Mouse (Mus musculus): ENCODE measurements around the gene Zfp36. TPM values are rescaled to one million over a fixed set of nuclear protein-coding genes. Genes with fewer than 3 reads are reported as not detected.

Zfp36 gene
- polyA plus RNA-seq, 1 experiment from 2014 or later = 4.0 TPM

DNA sequence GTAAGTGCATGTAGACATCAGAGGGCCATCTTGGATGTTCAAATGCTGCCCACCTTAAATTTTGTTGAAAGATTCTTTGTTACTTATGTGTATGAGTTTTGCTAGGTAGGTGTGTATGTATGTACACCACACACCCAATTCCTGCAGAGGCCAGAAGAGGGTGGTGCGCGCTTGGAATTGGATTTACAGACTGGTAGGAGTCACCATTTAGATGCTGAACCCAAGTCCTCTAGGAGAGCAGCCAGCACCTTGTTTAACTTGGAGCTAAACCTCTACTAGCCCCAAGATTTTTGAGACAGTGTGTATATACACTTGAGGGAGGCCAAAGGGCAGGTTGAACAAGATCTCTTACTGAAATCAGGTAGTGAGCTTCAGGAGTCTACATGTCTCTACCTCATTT lies 26.8 kb downstream of the Zfp36 start:
- no peak overlapping the region for H3K4me2 ChIP-seq (ENCODE audit: low read length)
- H3K27ac ChIP-seq (ENCODE audit: low read depth, low read length) = no peak overlapping the region
- peaks cover 17% of the 10 kb centered on the region for H3K4me1 ChIP-seq (ENCODE audit: control insufficient read depth, insufficient read depth, low read depth, low read length)
- H3K9ac ChIP-seq (ENCODE audit: low read depth, low read length) = no peak overlapping the region
- H3K9me3 ChIP-seq (ENCODE audit: control insufficient read depth, low read length) = no peaks in the 10 kb centered on the region
- no peaks in the 10 kb centered on the region for H3K27me3 ChIP-seq (replicated peaks; ENCODE audit: control insufficient read depth, insufficient read depth, low read length)
- WGBS = 89% methylated on average over 2 of the region's 2 CpGs
- H3K36me3 ChIP-seq (ENCODE audit: control insufficient read depth, insufficient read depth, low read length) = peaks cover 22% of the 10 kb centered on the region
- no peak for ATAC-seq
- no peak overlapping the region for H3K4me3 ChIP-seq (ENCODE audit: low read length)

- 52% methylated on average over 4 of the region's 4 CpGs for WGBS
- peak overlapping the region; percentile 74 for H3K4me2 ChIP-seq (ENCODE audit: low read length)
- peaks cover 22% of the 10 kb centered on the region for H3K36me3 ChIP-seq (ENCODE audit: control insufficient read depth, insufficient read depth, low read length)
- H3K9me3 ChIP-seq (ENCODE audit: control insufficient read depth, low read length) = no peaks in the 10 kb centered on the region
- H3K9ac ChIP-seq (ENCODE audit: low read depth, low read length) = peak overlapping the region; percentile 93; the same call in 1 of the 2 replicates
- H3K4me1 ChIP-seq (ENCODE audit: control insufficient read depth, insufficient read depth, low read depth, low read length) = peaks cover 12% of the 10 kb centered on the region
- no peaks in the 10 kb centered on the region for H3K27me3 ChIP-seq (replicated peaks; ENCODE audit: control insufficient read depth, insufficient read depth, low read length)
- no peak for ATAC-seq
- no peak overlapping the region for H3K27ac ChIP-seq (ENCODE audit: low read depth, low read length)
- H3K4me3 ChIP-seq (ENCODE audit: low read length) = peak overlapping the region; percentile 70
Observed at GRCm38 (mm10) chr7:28351676-28352191, 28.3 kb downstream of the Zfp36 start.

GRCm38 (mm10) chr7:28350155-28350883 lies 29.7 kb downstream of the Zfp36 start, which contains the start of gene Rps16:
TSS of gene Rps16 (plus strand) at chr7:28350652.
- peaks cover 22% of the 10 kb centered on the region for H3K36me3 ChIP-seq (ENCODE audit: control insufficient read depth, insufficient read depth, low read length)
- H3K9me3 ChIP-seq (ENCODE audit: control insufficient read depth, low read length) = no peaks in the 10 kb centered on the region
- peak within 1 kb of the TSS; percentile 84 for H3K27ac ChIP-seq (ENCODE audit: low read depth, low read length)
- 1% methylated on average over 46 of the region's 50 CpGs for WGBS
- H3K4me2 ChIP-seq (ENCODE audit: low read length) = peak within 1 kb of the TSS; percentile 74
- H3K27me3 ChIP-seq (replicated peaks; ENCODE audit: control insufficient read depth, insufficient read depth, low read length) = no peaks in the 10 kb centered on the region
- peaks cover 12% of the 10 kb centered on the region for H3K4me1 ChIP-seq (ENCODE audit: control insufficient read depth, insufficient read depth, low read depth, low read length)
- peak within 1 kb of the TSS; percentile 93 for H3K9ac ChIP-seq (ENCODE audit: low read depth, low read length)
- peak within 1 kb of the TSS; percentile 70 for H3K4me3 ChIP-seq (ENCODE audit: low read length)
- ATAC-seq = peak; percentile 96

GRCm38 (mm10) chr7:28348601-28349000 lies 31.5 kb downstream of the Zfp36 start:
- WGBS = 84% methylated on average over 7 of the region's 7 CpGs
- Histone ChIP-seq H3K9me3 (ENCODE audit: control insufficient read depth, low read length) (no peaks in the 10 kb centered on the region), H3K4me1 (ENCODE audit: control insufficient read depth, insufficient read depth, low read depth, low read length) (peaks cover 12% of the 10 kb centered on the region), H3K4me2 (ENCODE audit: low read length) (no peak overlapping the region), H3K27me3 (replicated peaks; ENCODE audit: control insufficient read depth, insufficient read depth, low read length) (no peaks in the 10 kb centered on the region), H3K27ac (ENCODE audit: low read depth, low read length) (no peak overlapping the region), H3K9ac (ENCODE audit: low read depth, low read length) (no peak overlapping the region), H3K36me3 (ENCODE audit: control insufficient read depth, insufficient read depth, low read length) (peaks cover 11% of the 10 kb centered on the region), H3K4me3 (ENCODE audit: low read length) (no peak overlapping the region)
- ATAC-seq = no peak

- 76% methylated on average over 3 of the region's 3 CpGs for WGBS
- Histone ChIP-seq H3K4me2 (ENCODE audit: low read length) (no peak overlapping the region), H3K27ac (ENCODE audit: low read depth, low read length) (no peak overlapping the region), H3K27me3 (replicated peaks; ENCODE audit: control insufficient read depth, insufficient read depth, low read length) (no peaks in the 10 kb centered on the region), H3K36me3 (ENCODE audit: control insufficient read depth, insufficient read depth, low read length) (peaks cover 2% of the 10 kb centered on the region; the same call in 1 of the 2 replicates), H3K9me3 (ENCODE audit: control insufficient read depth, low read length) (no peaks in the 10 kb centered on the region), H3K4me1 (ENCODE audit: control insufficient read depth, insufficient read depth, low read depth, low read length) (peaks cover 12% of the 10 kb centered on the region), H3K9ac (ENCODE audit: low read depth, low read length) (no peak overlapping the region), H3K4me3 (ENCODE audit: low read length) (no peak overlapping the region)
- no peak for ATAC-seq
Observed at GRCm38 (mm10) chr7:28347746-28348145, 32.3 kb downstream of the Zfp36 start.

DNA sequence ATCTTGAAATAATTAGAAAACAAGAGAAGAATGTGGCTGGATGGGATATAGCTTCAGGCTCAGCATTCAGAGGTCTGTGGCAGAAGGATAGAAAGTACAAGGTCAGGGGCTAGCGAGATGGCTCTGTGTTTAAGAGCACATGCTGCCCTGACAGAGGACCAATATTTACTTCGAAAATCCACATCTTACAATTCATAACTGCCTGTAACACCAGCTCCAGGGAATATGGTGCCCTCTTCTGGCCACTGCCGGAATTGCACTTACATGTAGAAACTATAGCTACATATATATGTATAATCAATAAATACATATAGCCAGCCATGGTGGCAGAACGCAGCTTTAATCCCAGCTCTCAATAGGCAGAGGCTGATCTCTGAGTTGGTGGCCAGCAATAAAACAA lies 35.4 kb downstream of the Zfp36 start:
- H3K9me3 ChIP-seq (ENCODE audit: control insufficient read depth, low read length) = no peaks in the 10 kb centered on the region
- no peaks in the 10 kb centered on the region for H3K27me3 ChIP-seq (replicated peaks; ENCODE audit: control insufficient read depth, insufficient read depth, low read length)
- no peak overlapping the region for H3K27ac ChIP-seq (ENCODE audit: low read depth, low read length)
- 4% methylated on average over 4 of the region's 4 CpGs for WGBS
- no peak for ATAC-seq
- no peak overlapping the region for H3K9ac ChIP-seq (ENCODE audit: low read depth, low read length)
- no peaks in the 10 kb centered on the region for H3K36me3 ChIP-seq (ENCODE audit: control insufficient read depth, insufficient read depth, low read length)
- no peak overlapping the region for H3K4me2 ChIP-seq (ENCODE audit: low read length)
- no peaks in the 10 kb centered on the region for H3K4me1 ChIP-seq (ENCODE audit: control insufficient read depth, insufficient read depth, low read depth, low read length)
- H3K4me3 ChIP-seq (ENCODE audit: low read length) = no peak overlapping the region

DNA sequence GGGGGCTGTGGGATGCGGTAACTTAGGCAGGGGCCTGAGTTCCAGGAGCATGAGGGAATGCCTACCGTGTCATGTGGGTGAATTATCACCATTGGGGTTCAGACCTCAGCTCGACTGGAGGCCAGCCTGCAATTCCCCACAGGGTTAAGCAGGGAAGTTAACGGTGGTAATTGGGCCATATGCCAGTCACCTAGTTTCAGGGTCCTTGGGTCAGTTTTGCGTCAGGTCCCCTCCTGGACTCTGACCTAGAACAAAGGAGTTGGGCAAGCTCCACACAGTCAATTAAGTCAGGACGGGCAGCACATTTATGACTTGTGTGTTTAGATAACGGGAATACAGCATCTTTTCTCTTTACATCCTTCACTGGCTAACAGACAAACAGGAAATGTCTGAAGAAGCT lies 38.7 kb downstream of the Zfp36 start:
- no peaks in the 10 kb centered on the region for H3K27me3 ChIP-seq (replicated peaks; ENCODE audit: control insufficient read depth, insufficient read depth, low read length)
- H3K36me3 ChIP-seq (ENCODE audit: control insufficient read depth, insufficient read depth, low read length) = no peaks in the 10 kb centered on the region
- ATAC-seq = no peak
- H3K4me2 ChIP-seq (ENCODE audit: low read length) = no peak overlapping the region
- peaks cover 12% of the 10 kb centered on the region for H3K4me1 ChIP-seq (ENCODE audit: control insufficient read depth, insufficient read depth, low read depth, low read length)
- no peaks in the 10 kb centered on the region for H3K9me3 ChIP-seq (ENCODE audit: control insufficient read depth, low read length)
- no peak overlapping the region for H3K27ac ChIP-seq (ENCODE audit: low read depth, low read length)
- H3K9ac ChIP-seq (ENCODE audit: low read depth, low read length) = no peak overlapping the region
- H3K4me3 ChIP-seq (ENCODE audit: low read length) = no peak overlapping the region
- WGBS = 56% methylated on average over 7 of the region's 7 CpGs

DNA sequence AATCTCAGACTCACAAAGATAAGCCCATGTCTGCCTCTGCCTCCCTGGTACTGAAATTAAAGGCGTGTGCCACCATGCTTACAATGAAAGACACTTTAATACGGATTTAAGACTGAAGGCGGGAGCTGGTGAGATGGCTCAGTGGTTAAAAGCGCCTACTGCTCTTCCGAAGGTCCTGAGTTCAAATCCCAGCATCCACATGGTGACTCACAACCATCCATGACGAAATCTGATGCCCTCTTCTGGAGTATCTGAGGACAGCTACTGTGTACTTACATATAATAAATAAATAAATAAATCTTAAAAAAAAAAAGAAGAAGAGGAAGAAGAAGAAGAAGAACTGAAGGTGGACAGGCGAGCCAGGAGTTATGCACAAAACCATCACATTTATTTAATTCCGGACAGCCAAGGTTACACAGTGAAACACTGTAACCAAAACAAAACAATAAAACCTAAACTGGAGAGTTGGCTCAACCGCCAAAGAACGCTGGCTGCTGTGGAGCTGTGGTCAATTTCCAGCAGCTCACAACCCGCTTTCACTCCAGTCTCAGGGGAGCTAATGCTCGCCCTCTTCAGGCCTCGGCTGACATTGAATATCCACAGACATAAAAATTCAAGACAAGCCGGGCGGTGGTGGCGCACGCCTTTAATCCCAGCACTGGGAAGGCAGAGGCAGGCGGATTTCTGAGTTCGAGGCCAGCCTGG lies 40.7 kb downstream of the Zfp36 start:
- Histone ChIP-seq H3K4me1 (ENCODE audit: control insufficient read depth, insufficient read depth, low read depth, low read length) (peaks cover 12% of the 10 kb centered on the region), H3K36me3 (ENCODE audit: control insufficient read depth, insufficient read depth, low read length) (no peaks in the 10 kb centered on the region), H3K4me2 (ENCODE audit: low read length) (peak overlapping the region; percentile 86), H3K27ac (ENCODE audit: low read depth, low read length) (peak overlapping the region; percentile 76), H3K9ac (ENCODE audit: low read depth, low read length) (peak overlapping the region; percentile 72; the same call in 1 of the 2 replicates), H3K4me3 (ENCODE audit: low read length) (peak overlapping the region; percentile 99), H3K27me3 (replicated peaks; ENCODE audit: control insufficient read depth, insufficient read depth, low read length) (no peaks in the 10 kb centered on the region), H3K9me3 (ENCODE audit: control insufficient read depth, low read length) (no peaks in the 10 kb centered on the region)
- ATAC-seq = no peak
- 82% methylated on average over 19 of the region's 19 CpGs for WGBS

Data from hindbrain, embryonic 16.5 days (tissue).